Mouse (Mus musculus) embryo, embryonic 10 days (tissue): ENCODE measurements around the gene Prkd1.

Experiments
- DNase-seq: peaks from one replicate; pipeline ENCODE4 v3.0.0-alpha.2; 2015; ENCODE audit warnings: low spot score

Prkd1 gene

GRCm38 (mm10) chr12:50558231-50558630 is 90.7 kb downstream of the Prkd1 start:
- peak; percentile 7 for DNase-seq

- no peak for DNase-seq
These were observed 94.7 kb downstream of the Prkd1 start for GRCm38 (mm10) chr12:50554214-50554613.

GRCm38 (mm10) chr12:50549860-50550555 is 98.9 kb downstream of the Prkd1 start:
- no peak for DNase-seq

GRCm38 (mm10) chr12:50546394-50546793 is 102.5 kb downstream of the Prkd1 start:
- no peak for DNase-seq

- no peak for DNase-seq
These were observed 103.3 kb downstream of the Prkd1 start for GRCm38 (mm10) chr12:50545610-50545919.

- peak; percentile 32 for DNase-seq
These were observed 103.9 kb downstream of the Prkd1 start for GRCm38 (mm10) chr12:50544855-50545609.

- DNase-seq: no peak
These were observed 108.1 kb downstream of the Prkd1 start for GRCm38 (mm10) chr12:50540793-50541192.

- no peak for DNase-seq
These were observed 110.5 kb downstream of the Prkd1 start for GRCm38 (mm10) chr12:50538296-50538965.

GRCm38 (mm10) chr12:50537761-50538160 is 111.1 kb downstream of the Prkd1 start:
- no peak for DNase-seq

GRCm38 (mm10) chr12:50537006-50537405 is 111.9 kb downstream of the Prkd1 start:
- no peak for DNase-seq

GRCm38 (mm10) chr12:50528633-50529032 is 120.3 kb downstream of the Prkd1 start:
- DNase-seq: no peak

GRCm38 (mm10) chr12:50524061-50524460 is 124.8 kb downstream of the Prkd1 start:
- no peak for DNase-seq

GRCm38 (mm10) chr12:50514526-50514925 is 134.4 kb downstream of the Prkd1 start:
- no peak for DNase-seq

GRCm38 (mm10) chr12:50511486-50512225 is 137.2 kb downstream of the Prkd1 start:
- no peak for DNase-seq

GRCm38 (mm10) chr12:50508762-50509161 is 140.1 kb downstream of the Prkd1 start:
- DNase-seq: no peak

GRCm38 (mm10) chr12:50499796-50500504 is 148.9 kb downstream of the Prkd1 start:
- DNase-seq: no peak

GRCm38 (mm10) chr12:50496006-50496405 is 152.9 kb downstream of the Prkd1 start:
- DNase-seq: no peak

GRCm38 (mm10) chr12:50479784-50480183 is 169.1 kb downstream of the Prkd1 start:
- no peak for DNase-seq

- DNase-seq: no peak
These were observed 191.7 kb downstream of the Prkd1 start for GRCm38 (mm10) chr12:50457151-50457550.

GRCm38 (mm10) chr12:50451761-50452160 is 197.1 kb downstream of the Prkd1 start:
- no peak for DNase-seq

GRCm38 (mm10) chr12:50436660-50437059 is 212.2 kb downstream of the Prkd1 start:
- DNase-seq: no peak
